Mouse (Mus musculus): Measurements from ENCODE around the gene Sigirr. TPM values are rescaled to one million over a fixed set of nuclear protein-coding genes. Genes with fewer than 3 reads are reported as not detected.

Gene Sigirr
- polyA plus RNA-seq, 1 experiment from 2014 or later, result 15.1 TPM

GRCm38 (mm10) chr7:141072017-141072745, 28.2 kb downstream of the Sigirr start:
- H3K27ac ChIP-seq, result no peak overlapping the region
- no peaks in the 10 kb centered on the region for H3K9me3 ChIP-seq
- peaks cover 39% of the 10 kb centered on the region for H3K27me3 ChIP-seq
- H3K4me2 ChIP-seq, result 0 out of 2 replicates have a peak overlapping the region, but pooled peaks have one; percentile 24
- H3K9ac ChIP-seq, result no peak overlapping the region
- no peak overlapping the region for H3K4me3 ChIP-seq
- peaks cover 7% of the 10 kb centered on the region; the same call in 1 of the 2 replicates for H3K4me1 ChIP-seq
- ATAC-seq (ENCODE audit: borderline replicate concordance, extremely low read depth, low FRiP score, low TSS enrichment), result no peak
- H3K36me3 ChIP-seq, result no peaks in the 10 kb centered on the region
- WGBS, result 19% methylated on average over 23 of the region's 23 CpGs

- Histone ChIP-seq H3K27ac (no peak overlapping the region), H3K9ac (peak overlapping the region; percentile 26; the same call in 1 of the 2 replicates), H3K4me2 (peak overlapping the region; percentile 82), H3K4me3 (peak overlapping the region; percentile 38), H3K36me3 (no peaks in the 10 kb centered on the region), H3K27me3 (peaks cover 39% of the 10 kb centered on the region), H3K9me3 (no peaks in the 10 kb centered on the region), H3K4me1 (peaks cover 7% of the 10 kb centered on the region; the same call in 1 of the 2 replicates)
- ATAC-seq (ENCODE audit: borderline replicate concordance, extremely low read depth, low FRiP score, low TSS enrichment), result no peak
- under 1% methylated on average over 51 of the region's 51 CpGs for WGBS
Measured at GRCm38 (mm10) chr7:141070058-141070862, 30.1 kb downstream of the Sigirr start.

DNA sequence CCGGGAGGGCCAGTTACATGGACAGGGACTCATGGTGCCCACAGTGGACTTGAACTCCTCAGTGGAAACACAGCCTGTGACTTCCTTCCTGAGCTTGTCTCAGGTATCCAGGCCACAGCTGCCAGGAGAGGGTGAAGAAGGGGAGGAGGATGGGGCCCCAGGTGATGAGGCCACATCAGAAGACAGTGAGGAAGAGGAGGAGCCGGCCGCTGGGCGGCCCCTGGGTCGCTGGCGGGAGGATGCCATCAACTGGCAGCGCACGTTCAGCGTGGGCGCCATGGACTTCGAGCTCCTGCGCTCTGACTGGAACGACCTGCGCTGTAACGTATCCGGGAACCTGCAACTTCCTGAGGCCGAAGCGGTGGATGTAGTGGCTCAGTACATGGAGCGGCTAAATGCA, 32.0 kb downstream of the Sigirr start:
- H3K4me2 ChIP-seq, result no peak overlapping the region
- H3K36me3 ChIP-seq, result peaks cover 3% of the 10 kb centered on the region; the same call in 1 of the 2 replicates
- no peaks in the 10 kb centered on the region for H3K9me3 ChIP-seq
- no peak overlapping the region for H3K4me3 ChIP-seq
- no peak overlapping the region for H3K27ac ChIP-seq
- no peak overlapping the region for H3K9ac ChIP-seq
- peaks cover 35% of the 10 kb centered on the region for H3K27me3 ChIP-seq
- H3K4me1 ChIP-seq, result peaks cover 7% of the 10 kb centered on the region; the same call in 1 of the 2 replicates
- no peak for ATAC-seq (ENCODE audit: borderline replicate concordance, extremely low read depth, low FRiP score, low TSS enrichment)
- 66% methylated on average over 19 of the region's 19 CpGs for WGBS

- Histone ChIP-seq H3K4me1 (peaks cover 17% of the 10 kb centered on the region; the same call in 1 of the 2 replicates), H3K4me2 (no peak overlapping the region), H3K36me3 (peaks cover 3% of the 10 kb centered on the region; the same call in 1 of the 2 replicates), H3K9ac (no peak overlapping the region), H3K9me3 (no peaks in the 10 kb centered on the region), H3K4me3 (no peak overlapping the region), H3K27ac (no peak overlapping the region), H3K27me3 (peaks cover 27% of the 10 kb centered on the region)
- ATAC-seq (ENCODE audit: borderline replicate concordance, extremely low read depth, low FRiP score, low TSS enrichment), result no peak
- WGBS, result 89% methylated on average over 7 of the region's 7 CpGs
Measured at GRCm38 (mm10) chr7:141064576-141064975, 35.8 kb downstream of the Sigirr start.

DNA sequence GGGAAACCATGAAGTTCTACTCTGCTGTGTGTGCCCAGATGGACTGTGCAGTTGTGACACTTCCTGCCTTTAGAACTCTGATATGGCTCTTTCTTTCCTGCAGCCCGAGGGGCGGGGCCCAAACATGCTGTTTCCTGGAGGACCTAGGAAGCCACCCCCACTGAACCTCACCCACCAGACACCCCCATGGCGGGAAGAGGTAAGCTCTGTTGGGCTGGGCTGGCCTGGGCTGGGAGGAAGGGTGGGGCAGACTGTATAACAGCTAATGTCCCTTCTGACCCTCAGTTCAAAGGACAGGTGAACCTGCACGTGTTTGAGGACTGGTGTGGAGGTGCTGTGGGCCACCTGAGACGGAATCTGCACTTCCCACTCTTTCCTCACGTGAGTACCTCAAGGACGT, 36.2 kb downstream of the Sigirr start:
- Histone ChIP-seq H3K4me3 (no peak overlapping the region), H3K9me3 (no peaks in the 10 kb centered on the region), H3K27me3 (peaks cover 25% of the 10 kb centered on the region), H3K9ac (no peak overlapping the region), H3K4me2 (no peak overlapping the region), H3K36me3 (peaks cover 3% of the 10 kb centered on the region; the same call in 1 of the 2 replicates), H3K27ac (no peak overlapping the region), H3K4me1 (peaks cover 17% of the 10 kb centered on the region; the same call in 1 of the 2 replicates)
- WGBS, result 78% methylated on average over 7 of the region's 7 CpGs
- no peak for ATAC-seq (ENCODE audit: borderline replicate concordance, extremely low read depth, low FRiP score, low TSS enrichment)

GRCm38 (mm10) chr7:141063353-141063752, 37.0 kb downstream of the Sigirr start:
- peaks cover 3% of the 10 kb centered on the region; the same call in 1 of the 2 replicates for H3K36me3 ChIP-seq
- no peak overlapping the region for H3K9ac ChIP-seq
- no peak overlapping the region for H3K27ac ChIP-seq
- H3K4me3 ChIP-seq, result no peak overlapping the region
- WGBS, result 88% methylated on average over 3 of the region's 3 CpGs
- ATAC-seq (ENCODE audit: borderline replicate concordance, extremely low read depth, low FRiP score, low TSS enrichment), result no peak
- H3K4me1 ChIP-seq, result peaks cover 17% of the 10 kb centered on the region; the same call in 1 of the 2 replicates
- H3K27me3 ChIP-seq, result peaks cover 22% of the 10 kb centered on the region
- no peak overlapping the region for H3K4me2 ChIP-seq
- no peaks in the 10 kb centered on the region for H3K9me3 ChIP-seq

- WGBS, result 72% methylated on average over 7 of the region's 7 CpGs
- Histone ChIP-seq H3K36me3 (peaks cover 3% of the 10 kb centered on the region; the same call in 1 of the 2 replicates), H3K27me3 (peaks cover 21% of the 10 kb centered on the region)
Measured at GRCm38 (mm10) chr7:141062525-141062924, 37.8 kb downstream of the Sigirr start.

GRCm38 (mm10) chr7:141061269-141061692, 39.1 kb downstream of the Sigirr start:
- H3K4me1 ChIP-seq, result peaks cover 17% of the 10 kb centered on the region; the same call in 1 of the 2 replicates
- WGBS, result under 1% methylated on average over 29 of the region's 37 CpGs
- peaks cover 3% of the 10 kb centered on the region; the same call in 1 of the 2 replicates for H3K36me3 ChIP-seq
- no peak overlapping the region for H3K27ac ChIP-seq
- H3K27me3 ChIP-seq, result peaks cover 21% of the 10 kb centered on the region
- H3K4me3 ChIP-seq, result peak overlapping the region; percentile 60
- peak overlapping the region; percentile 96 for H3K4me2 ChIP-seq
- peak; percentile 48; the same call in 1 of the 2 replicates for ATAC-seq (ENCODE audit: borderline replicate concordance, extremely low read depth, low FRiP score, low TSS enrichment)
- H3K9me3 ChIP-seq, result no peaks in the 10 kb centered on the region
- H3K9ac ChIP-seq, result peak overlapping the region; percentile 51

More at GRCm38 (mm10) chr7:141062525-141062924, 37.8 kb downstream of the Sigirr start:
- H3K4me2 ChIP-seq, result no peak overlapping the region
- no peak for ATAC-seq (ENCODE audit: borderline replicate concordance, extremely low read depth, low FRiP score, low TSS enrichment)
- no peak overlapping the region for H3K27ac ChIP-seq
- no peak overlapping the region for H3K4me3 ChIP-seq
- H3K9ac ChIP-seq, result no peak overlapping the region
- peaks cover 17% of the 10 kb centered on the region; the same call in 1 of the 2 replicates for H3K4me1 ChIP-seq
- H3K9me3 ChIP-seq, result no peaks in the 10 kb centered on the region

DNA sequence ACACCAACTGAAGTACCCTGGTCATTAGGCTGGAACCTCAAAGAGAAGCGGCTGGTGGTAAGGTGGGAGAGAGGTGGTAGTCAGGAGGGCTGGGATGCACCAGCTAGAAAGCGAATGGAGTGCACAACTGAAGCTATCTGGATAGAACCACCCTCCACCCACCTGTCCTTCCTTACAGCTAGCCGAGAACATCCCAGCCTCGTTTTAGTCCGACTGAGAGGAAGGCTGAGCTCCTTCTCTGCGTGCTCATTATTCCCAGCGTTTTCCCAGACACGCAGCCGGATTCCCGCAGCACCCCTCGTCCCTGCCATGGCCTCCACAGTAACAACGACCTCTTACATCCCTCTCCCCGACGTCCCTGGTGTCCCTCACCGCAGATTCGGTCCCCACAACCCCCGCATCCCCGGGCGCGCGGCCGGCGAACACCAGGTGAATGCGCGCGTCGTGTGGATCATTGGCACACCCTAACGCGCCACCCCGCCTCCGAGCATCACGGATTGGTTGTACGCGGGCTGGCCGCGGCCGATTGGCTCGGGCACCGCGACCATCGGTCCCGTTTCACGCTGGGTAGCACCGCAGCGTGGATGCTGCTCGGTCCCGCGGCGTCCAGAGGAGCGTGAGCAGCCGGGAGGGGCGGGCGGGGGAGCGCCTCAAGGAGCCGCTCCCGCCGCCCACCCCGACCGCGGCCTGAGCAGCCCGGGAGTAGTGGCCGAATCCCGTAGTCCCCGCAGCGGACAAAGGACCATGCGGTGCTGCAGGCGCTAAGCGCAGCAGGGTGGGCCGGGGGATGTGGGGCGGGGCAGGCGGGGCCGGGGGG, 39.7 kb downstream of the Sigirr start, which contains the start of gene B4galnt4:
Gene B4galnt4, plus strand, starts transcription at position 679 of the 817 bp plus-strand sequence.
- Histone ChIP-seq H3K4me2 (peak within 1 kb of the TSS; percentile 96), H3K9me3 (no peaks in the 10 kb centered on the region), H3K27ac (no peak within 1 kb of the TSS), H3K36me3 (peaks cover 3% of the 10 kb centered on the region; the same call in 1 of the 2 replicates), H3K4me1 (peaks cover 17% of the 10 kb centered on the region; the same call in 1 of the 2 replicates), H3K9ac (peak within 1 kb of the TSS; percentile 51), H3K4me3 (peak within 1 kb of the TSS; percentile 60), H3K27me3 (peaks cover 21% of the 10 kb centered on the region)
- 1% methylated on average over 69 of the region's 72 CpGs for WGBS
- ATAC-seq (ENCODE audit: borderline replicate concordance, extremely low read depth, low FRiP score, low TSS enrichment), result peak; percentile 89

DNA sequence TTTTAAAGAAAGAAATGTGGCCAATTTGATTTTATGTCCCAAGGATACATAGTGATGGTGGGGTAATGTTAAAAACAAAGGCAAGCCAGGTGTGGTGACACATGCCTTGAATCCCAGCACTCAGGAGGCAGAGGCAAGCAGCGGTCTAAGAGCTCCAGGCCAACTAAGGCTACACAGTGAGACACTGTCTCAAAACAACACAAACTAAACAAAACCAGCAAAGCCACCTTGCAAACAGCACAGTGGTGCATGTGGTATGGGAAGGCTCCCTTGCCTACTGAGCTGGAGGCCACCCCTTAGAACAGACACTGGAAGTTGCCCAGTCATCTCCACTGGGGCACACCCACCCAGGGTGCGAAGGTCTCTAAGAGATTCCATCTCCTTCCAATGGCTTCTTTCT, 40.4 kb downstream of the Sigirr start:
- Histone ChIP-seq H3K36me3 (peaks cover 2% of the 10 kb centered on the region; the same call in 1 of the 2 replicates), H3K4me1 (peaks cover 17% of the 10 kb centered on the region; the same call in 1 of the 2 replicates), H3K4me2 (peak overlapping the region; percentile 96), H3K9ac (no peak overlapping the region), H3K27me3 (peaks cover 21% of the 10 kb centered on the region), H3K4me3 (peak overlapping the region; percentile 60), H3K27ac (no peak overlapping the region), H3K9me3 (no peaks in the 10 kb centered on the region)
- no peak for ATAC-seq (ENCODE audit: borderline replicate concordance, extremely low read depth, low FRiP score, low TSS enrichment)
- WGBS, result 67% methylated on average over 2 of the region's 2 CpGs
